Mouse (Mus musculus): ENCODE results near the gene Tbc1d10a. TPM values are rescaled to one million over a fixed set of nuclear protein-coding genes. Genes with fewer than 3 reads are reported as not detected.

The Tbc1d10a gene
- polyA plus RNA-seq, 1 experiment from 2014 or later = 31.0 TPM

Small RNAs within 50 kb of the gene (microRNA-seq; reads per million reads assigned to microRNA genes)
- gene Mir3060 = 5.8 reads per million, percentile 15 among the genes with 10 or more reads in this experiment

Other genes with a start within 250 kb of the Tbc1d10a start
- 108 and 119 TPM in 2 replicates for gene Pes1, start 222.8 kb upstream of the Tbc1d10a start, polyA plus RNA-seq (2016; fragmentation: Nextera tagmentation; extraction: Ambion mirVana)
- gene 4930556J24Rik, start 210.0 kb upstream of the Tbc1d10a start, polyA plus RNA-seq (2016; fragmentation: Nextera tagmentation; extraction: Ambion mirVana) = 0.37 and 0.52 TPM in 2 replicates
- gene Gal3st1, start 203.2 kb upstream of the Tbc1d10a start, polyA plus RNA-seq (2016; fragmentation: Nextera tagmentation; extraction: Ambion mirVana) = 0.55 and 0.58 TPM in 2 replicates
- gene Sec14l4, start 155.3 kb upstream of the Tbc1d10a start, polyA plus RNA-seq (2016; fragmentation: Nextera tagmentation; extraction: Ambion mirVana) = 0.29 TPM in 1 of 2 replicates, not detected in the other
- gene Sec14l3, start 121.9 kb upstream of the Tbc1d10a start, polyA plus RNA-seq (2016; fragmentation: Nextera tagmentation; extraction: Ambion mirVana) = not detected in 2 replicates
- 14.6 and 15.6 TPM in 2 replicates for gene Mtfp1, start 91.3 kb upstream of the Tbc1d10a start, polyA plus RNA-seq (2016; fragmentation: Nextera tagmentation; extraction: Ambion mirVana)
- gene Sec14l2, start 63.4 kb upstream of the Tbc1d10a start, polyA plus RNA-seq (2016; fragmentation: Nextera tagmentation; extraction: Ambion mirVana) = 1.7 and 2.0 TPM in 2 replicates
- 21.2 and 22.8 TPM in 2 replicates for gene Rnf215, start 51.6 kb upstream of the Tbc1d10a start, polyA plus RNA-seq (2016; fragmentation: Nextera tagmentation; extraction: Ambion mirVana)
- 7.2 and 8.0 TPM in 2 replicates for gene Ccdc157, start 26.5 kb upstream of the Tbc1d10a start, polyA plus RNA-seq (2016; fragmentation: Nextera tagmentation; extraction: Ambion mirVana)
- gene Sf3a1, start 26.4 kb upstream of the Tbc1d10a start, polyA plus RNA-seq (2016; fragmentation: Nextera tagmentation; extraction: Ambion mirVana) = 102 and 105 TPM in 2 replicates
- gene Castor1, start 31.4 kb downstream of the Tbc1d10a start, polyA plus RNA-seq (2016; fragmentation: Nextera tagmentation; extraction: Ambion mirVana) = 2.2 and 2.4 TPM in 2 replicates
- gene Osm, start 49.6 kb downstream of the Tbc1d10a start, polyA plus RNA-seq (2016; fragmentation: Nextera tagmentation; extraction: Ambion mirVana) = not detected in 2 replicates
- gene Lif, start 70.8 kb downstream of the Tbc1d10a start, polyA plus RNA-seq (2016; fragmentation: Nextera tagmentation; extraction: Ambion mirVana) = 0.09 and 0.36 TPM in 2 replicates

All from embryonic facial prominence, embryonic 10.5 days (tissue).